Mouse (Mus musculus) brain, embryonic 14.5 days (tissue): ENCODE measurements at regions not wholly inside any gene's neighbourhood (a gene's known extent, or its start where the extent isn't known, plus 50 kb on each side); places are given as distances from the start of the nearest gene placed in this dataset.

Experiments used
- DNase-seq: peaks from one replicate; pipeline ENCODE4 v3.0.0-alpha.2; 2011; ENCODE audit warnings: low read depth
- CTCF ChIP-seq: fragments of 200-500 bp; IDR thresholded peaks from 2 replicates; pipeline ENCODE4 v1.5.1; 2012; ENCODE audit warnings: inconsistent platforms, mild to moderate bottlenecking, moderate library complexity, borderline replicate concordance; ENCODE audit not compliant: insufficient read depth, insufficient read length; ENCODE audit errors: extremely low read depth
- POLR2A ChIP-seq: fragments of 200-500 bp; IDR thresholded peaks from 2 replicates; pipeline ENCODE4 v1.6.1; 2012; ENCODE audit warnings: mild to moderate bottlenecking, inconsistent platforms, borderline replicate concordance; ENCODE audit not compliant: poor library complexity, insufficient read depth, insufficient read length, severe bottlenecking; ENCODE audit errors: extremely low read depth

DNA sequence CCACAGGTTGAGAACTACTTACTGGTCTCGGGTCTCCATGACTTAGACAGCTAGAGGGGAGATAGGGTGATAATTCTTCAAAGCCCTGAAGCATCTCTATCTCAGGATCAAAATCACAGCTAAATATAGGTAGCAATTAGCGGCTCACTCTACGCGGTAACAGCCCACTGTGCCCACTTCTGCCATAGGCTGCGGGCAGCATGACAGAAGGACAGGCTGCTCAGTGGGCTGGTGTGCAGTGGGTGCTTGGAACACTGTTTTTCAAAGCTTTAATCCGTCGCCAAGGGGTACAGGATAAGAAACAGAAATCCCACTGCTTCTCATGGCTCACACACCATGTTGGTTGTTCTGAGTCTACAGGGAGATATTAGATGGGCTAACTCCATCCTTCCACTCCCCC is 59.2 kb upstream of the Twist2 start:
- no peak for DNase-seq
- TF ChIP-seq CTCF, result no peak
- TF ChIP-seq POLR2A, result no peak

GRCm38 (mm10) chr1:91742914-91743313 is 58.3 kb upstream of the Twist2 start:
- no peak for DNase-seq
- no peak for TF ChIP-seq POLR2A
- TF ChIP-seq CTCF, result no peak

- no peak for TF ChIP-seq CTCF
- no peak for TF ChIP-seq POLR2A
Observed at GRCm38 (mm10) chr1:91744076-91744475, 57.2 kb upstream of the Twist2 start.

GRCm38 (mm10) chr1:91744701-91745100 is 56.6 kb upstream of the Twist2 start:
- DNase-seq, result no peak
- TF ChIP-seq POLR2A, result no peak
- TF ChIP-seq CTCF, result no peak

More at GRCm38 (mm10) chr1:91744076-91744475, 57.2 kb upstream of the Twist2 start:
- DNase-seq, result no peak

DNA sequence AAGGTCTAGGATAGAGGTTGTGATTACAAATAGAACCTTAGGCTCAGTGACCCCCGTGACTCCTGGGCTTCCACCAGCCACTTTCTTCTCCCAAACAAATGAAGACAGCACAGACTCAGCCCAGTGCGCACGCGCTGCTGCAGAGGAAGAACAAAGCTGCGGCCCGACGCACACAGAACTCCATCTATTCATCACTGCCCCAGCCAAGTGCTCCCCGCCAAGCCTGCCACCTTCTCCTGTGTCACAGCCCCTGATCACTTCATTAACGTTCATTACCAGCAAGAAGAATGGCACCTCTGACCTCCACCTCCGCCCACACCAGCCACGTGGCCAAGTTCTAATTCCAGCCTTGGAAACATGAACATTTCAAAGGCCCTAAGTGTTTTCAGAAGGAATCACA is 53.7 kb upstream of the Twist2 start:
- TF ChIP-seq POLR2A, result no peak
- TF ChIP-seq CTCF, result no peak
- DNase-seq, result peak; percentile 80
